Mouse (Mus musculus): ENCODE measurements around the gene Tnpo1. TPM values are rescaled to one million over a fixed set of nuclear protein-coding genes. Genes with fewer than 3 reads are reported as not detected.

Gene Tnpo1
- polyA plus RNA-seq, 1 experiment: 36.0 TPM

DNA sequence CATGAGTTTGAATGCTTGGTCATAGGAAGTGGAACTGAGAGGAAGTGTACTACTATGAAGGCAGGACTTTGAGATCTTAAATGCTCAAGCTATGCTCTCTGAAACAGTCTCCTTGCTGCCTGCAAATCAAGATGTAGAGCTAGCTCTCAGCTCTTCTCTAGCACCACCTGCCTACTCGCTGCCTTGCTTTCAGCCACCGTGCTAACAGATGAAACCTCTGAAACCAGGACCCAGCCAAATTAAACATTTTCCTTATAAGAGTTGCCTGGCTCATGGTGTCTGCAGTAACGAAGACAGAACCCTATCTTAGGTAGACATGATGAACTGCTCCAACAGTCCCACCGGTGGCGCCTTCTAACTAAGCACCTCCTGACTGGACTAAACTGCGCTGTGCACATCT lies 46.8 kb downstream of the Tnpo1 start:
- Histone ChIP-seq H3K36me3 (ENCODE audit: control insufficient read depth, insufficient read depth) (peaks cover 70% of the 10 kb centered on the region), H3K79me2 (ENCODE audit: control insufficient read depth, insufficient read depth) (peaks cover 60% of the 10 kb centered on the region), H3K27me3 (ENCODE audit: control insufficient read depth, insufficient read depth, insufficient read length) (no peaks in the 10 kb centered on the region), H3ac (ENCODE audit: control insufficient read depth, insufficient read length) (no peak overlapping the region), H3K4me2 (ENCODE audit: low read depth) (no peak overlapping the region), H3K4me3 (no peak overlapping the region)
- TF ChIP-seq USF1 (IDR thresholded peaks at IDR 0.05; ENCODE audit: low read depth) (no peak), E2F4 (IDR thresholded peaks at IDR 0.05; ENCODE audit: insufficient read depth) (no peak)

GRCm38 (mm10) chr13:98877165-98877564 lies 49.0 kb downstream of the Tnpo1 start:
- H3K79me2 ChIP-seq (ENCODE audit: control insufficient read depth, insufficient read depth): peaks cover 66% of the 10 kb centered on the region
- H3K36me3 ChIP-seq (ENCODE audit: control insufficient read depth, insufficient read depth): peaks cover 68% of the 10 kb centered on the region
- H3K27me3 ChIP-seq (ENCODE audit: control insufficient read depth, insufficient read depth, insufficient read length): no peaks in the 10 kb centered on the region
- TF ChIP-seq MYOG (IDR thresholded peaks at IDR 0.05; ENCODE audit: control insufficient read depth in 1 of 3, insufficient read depth in 1 of 3, insufficient read length in 2 of 3, low read depth in 2 of 3) (no peak), MYOD1 (IDR thresholded peaks at IDR 0.05; ENCODE audit: control insufficient read depth in 1 of 3, insufficient read length in 2 of 3, low read depth in 2 of 3) (no peak), CEBPB (IDR thresholded peaks at IDR 0.05; ENCODE audit: insufficient read depth, poor library complexity, severe bottlenecking) (no peak), USF1 (IDR thresholded peaks at IDR 0.05; ENCODE audit: low read depth) (no peak), TCF3 (IDR thresholded peaks at IDR 0.05; ENCODE audit: insufficient read length, low read depth) (no peak), MAX (IDR thresholded peaks at IDR 0.05; ENCODE audit: low read depth) (no peak), TCF12 (IDR thresholded peaks at IDR 0.05; ENCODE audit: insufficient read depth, poor library complexity, severe bottlenecking) (no peak), POLR2AphosphoS2 (IDR thresholded peaks at IDR 0.05; ENCODE audit: insufficient read length, low read depth) (no peak), POLR2A (IDR thresholded peaks at IDR 0.05; ENCODE audit: insufficient read length, low read depth) (no peak), E2F4 (IDR thresholded peaks at IDR 0.05; ENCODE audit: insufficient read depth) (no peak), SRF (IDR thresholded peaks at IDR 0.05; ENCODE audit: control insufficient read depth, insufficient read length, low read depth) (no peak), REST (IDR thresholded peaks at IDR 0.05; ENCODE audit: insufficient read depth, insufficient read length) (no peak)
- H3ac ChIP-seq (ENCODE audit: control insufficient read depth, insufficient read length): no peak overlapping the region
- no peak overlapping the region for H3K4me2 ChIP-seq (ENCODE audit: low read depth)
- no peak overlapping the region for H3K4me3 ChIP-seq

DNA sequence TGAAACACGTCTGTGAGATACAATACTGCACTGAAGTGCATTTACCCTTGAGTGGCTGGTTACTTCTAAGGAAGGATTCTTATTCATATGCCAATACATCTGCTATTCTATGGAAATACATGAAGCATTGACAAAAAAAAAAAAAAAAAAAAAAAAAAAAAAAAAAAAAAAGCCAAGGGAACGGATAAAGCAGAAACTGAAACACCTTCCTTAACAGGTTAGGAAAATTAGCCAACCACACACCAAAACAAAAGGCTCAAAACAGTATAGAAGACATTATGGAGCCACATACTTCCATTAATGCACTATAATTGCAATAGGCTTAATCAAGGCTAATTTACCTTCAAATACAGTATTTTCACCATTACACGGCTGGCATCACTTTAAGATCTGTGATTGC lies 51.5 kb downstream of the Tnpo1 start:
- H3K79me2 ChIP-seq (ENCODE audit: control insufficient read depth, insufficient read depth): peaks cover 48% of the 10 kb centered on the region
- no peak overlapping the region for H3K4me2 ChIP-seq (ENCODE audit: low read depth)
- H3K27me3 ChIP-seq (ENCODE audit: control insufficient read depth, insufficient read depth, insufficient read length): no peaks in the 10 kb centered on the region
- H3K4me3 ChIP-seq: no peak overlapping the region
- H3ac ChIP-seq (ENCODE audit: control insufficient read depth, insufficient read length): no peak overlapping the region
- TF ChIP-seq USF1 (IDR thresholded peaks at IDR 0.05; ENCODE audit: low read depth): no peak
- TF ChIP-seq TCF12 (IDR thresholded peaks at IDR 0.05; ENCODE audit: insufficient read depth, poor library complexity, severe bottlenecking): no peak
- TF ChIP-seq SRF (IDR thresholded peaks at IDR 0.05; ENCODE audit: control insufficient read depth, insufficient read length, low read depth): no peak
- no peak for TF ChIP-seq POLR2A (IDR thresholded peaks at IDR 0.05; ENCODE audit: insufficient read length, low read depth)
- TF ChIP-seq MYOD1 (IDR thresholded peaks at IDR 0.05; ENCODE audit: control insufficient read depth in 1 of 3, insufficient read length in 2 of 3, low read depth in 2 of 3): no peak
- TF ChIP-seq E2F4 (IDR thresholded peaks at IDR 0.05; ENCODE audit: insufficient read depth): no peak
- no peak for TF ChIP-seq TCF3 (IDR thresholded peaks at IDR 0.05; ENCODE audit: insufficient read length, low read depth)
- TF ChIP-seq CEBPB (IDR thresholded peaks at IDR 0.05; ENCODE audit: insufficient read depth, poor library complexity, severe bottlenecking): no peak
- TF ChIP-seq REST (IDR thresholded peaks at IDR 0.05; ENCODE audit: insufficient read depth, insufficient read length): no peak
- TF ChIP-seq MYOG (IDR thresholded peaks at IDR 0.05; ENCODE audit: control insufficient read depth in 1 of 3, insufficient read depth in 1 of 3, insufficient read length in 2 of 3, low read depth in 2 of 3): no peak
- no peak for TF ChIP-seq MAX (IDR thresholded peaks at IDR 0.05; ENCODE audit: low read depth)
- TF ChIP-seq POLR2AphosphoS2 (IDR thresholded peaks at IDR 0.05; ENCODE audit: insufficient read length, low read depth): no peak
- peaks cover 73% of the 10 kb centered on the region for H3K36me3 ChIP-seq (ENCODE audit: control insufficient read depth, insufficient read depth)

GRCm38 (mm10) chr13:98872273-98872847 lies 53.8 kb downstream of the Tnpo1 start:
- Histone ChIP-seq H3K36me3 (ENCODE audit: control insufficient read depth, insufficient read depth) (peaks cover 65% of the 10 kb centered on the region), H3K4me3 (no peak overlapping the region), H3K79me2 (ENCODE audit: control insufficient read depth, insufficient read depth) (peaks cover 34% of the 10 kb centered on the region), H3K27me3 (ENCODE audit: control insufficient read depth, insufficient read depth, insufficient read length) (no peaks in the 10 kb centered on the region), H3ac (ENCODE audit: control insufficient read depth, insufficient read length) (no peak overlapping the region), H3K4me2 (ENCODE audit: low read depth) (no peak overlapping the region)
- no peak for TF ChIP-seq USF1 (IDR thresholded peaks at IDR 0.05; ENCODE audit: low read depth)
- TF ChIP-seq SRF (IDR thresholded peaks at IDR 0.05; ENCODE audit: control insufficient read depth, insufficient read length, low read depth): no peak
- no peak for TF ChIP-seq TCF12 (IDR thresholded peaks at IDR 0.05; ENCODE audit: insufficient read depth, poor library complexity, severe bottlenecking)
- TF ChIP-seq REST (IDR thresholded peaks at IDR 0.05; ENCODE audit: insufficient read depth, insufficient read length): no peak
- TF ChIP-seq MYOG (IDR thresholded peaks at IDR 0.05; ENCODE audit: control insufficient read depth in 1 of 3, insufficient read depth in 1 of 3, insufficient read length in 2 of 3, low read depth in 2 of 3): no peak
- TF ChIP-seq POLR2A (IDR thresholded peaks at IDR 0.05; ENCODE audit: insufficient read length, low read depth): no peak
- TF ChIP-seq POLR2AphosphoS2 (IDR thresholded peaks at IDR 0.05; ENCODE audit: insufficient read length, low read depth): no peak
- TF ChIP-seq E2F4 (IDR thresholded peaks at IDR 0.05; ENCODE audit: insufficient read depth): no peak
- TF ChIP-seq TCF3 (IDR thresholded peaks at IDR 0.05; ENCODE audit: insufficient read length, low read depth): no peak

GRCm38 (mm10) chr13:98871263-98871662 lies 54.9 kb downstream of the Tnpo1 start:
- Histone ChIP-seq H3K4me2 (ENCODE audit: low read depth) (no peak overlapping the region), H3K27me3 (ENCODE audit: control insufficient read depth, insufficient read depth, insufficient read length) (no peaks in the 10 kb centered on the region), H3K36me3 (ENCODE audit: control insufficient read depth, insufficient read depth) (peaks cover 63% of the 10 kb centered on the region), H3K79me2 (ENCODE audit: control insufficient read depth, insufficient read depth) (peaks cover 41% of the 10 kb centered on the region), H3ac (ENCODE audit: control insufficient read depth, insufficient read length) (no peak overlapping the region), H3K4me3 (no peak overlapping the region)
- no peak for TF ChIP-seq POLR2A (IDR thresholded peaks at IDR 0.05; ENCODE audit: insufficient read length, low read depth)
- TF ChIP-seq MAX (IDR thresholded peaks at IDR 0.05; ENCODE audit: low read depth): no peak
- no peak for TF ChIP-seq TCF12 (IDR thresholded peaks at IDR 0.05; ENCODE audit: insufficient read depth, poor library complexity, severe bottlenecking)
- TF ChIP-seq TCF3 (IDR thresholded peaks at IDR 0.05; ENCODE audit: insufficient read length, low read depth): no peak
- TF ChIP-seq MYOG (IDR thresholded peaks at IDR 0.05; ENCODE audit: control insufficient read depth in 1 of 3, insufficient read depth in 1 of 3, insufficient read length in 2 of 3, low read depth in 2 of 3): no peak
- no peak for TF ChIP-seq USF1 (IDR thresholded peaks at IDR 0.05; ENCODE audit: low read depth)
- no peak for TF ChIP-seq POLR2AphosphoS2 (IDR thresholded peaks at IDR 0.05; ENCODE audit: insufficient read length, low read depth)
- TF ChIP-seq MYOD1 (IDR thresholded peaks at IDR 0.05; ENCODE audit: control insufficient read depth in 1 of 3, insufficient read length in 2 of 3, low read depth in 2 of 3): no peak
- no peak for TF ChIP-seq REST (IDR thresholded peaks at IDR 0.05; ENCODE audit: insufficient read depth, insufficient read length)
- TF ChIP-seq CEBPB (IDR thresholded peaks at IDR 0.05; ENCODE audit: insufficient read depth, poor library complexity, severe bottlenecking): no peak
- TF ChIP-seq SRF (IDR thresholded peaks at IDR 0.05; ENCODE audit: control insufficient read depth, insufficient read length, low read depth): no peak
- TF ChIP-seq E2F4 (IDR thresholded peaks at IDR 0.05; ENCODE audit: insufficient read depth): no peak

Measured in myocyte (in vitro differentiated cells).